Mouse (Mus musculus) NIH3T3 (cell line): ENCODE measurements around the gene Tcf15.

Source experiments
- DNase-seq: peaks from one replicate; pipeline ENCODE4 v3.0.0-alpha.2; 2012; ENCODE audit warnings: low read depth

Gene Tcf15

DNA sequence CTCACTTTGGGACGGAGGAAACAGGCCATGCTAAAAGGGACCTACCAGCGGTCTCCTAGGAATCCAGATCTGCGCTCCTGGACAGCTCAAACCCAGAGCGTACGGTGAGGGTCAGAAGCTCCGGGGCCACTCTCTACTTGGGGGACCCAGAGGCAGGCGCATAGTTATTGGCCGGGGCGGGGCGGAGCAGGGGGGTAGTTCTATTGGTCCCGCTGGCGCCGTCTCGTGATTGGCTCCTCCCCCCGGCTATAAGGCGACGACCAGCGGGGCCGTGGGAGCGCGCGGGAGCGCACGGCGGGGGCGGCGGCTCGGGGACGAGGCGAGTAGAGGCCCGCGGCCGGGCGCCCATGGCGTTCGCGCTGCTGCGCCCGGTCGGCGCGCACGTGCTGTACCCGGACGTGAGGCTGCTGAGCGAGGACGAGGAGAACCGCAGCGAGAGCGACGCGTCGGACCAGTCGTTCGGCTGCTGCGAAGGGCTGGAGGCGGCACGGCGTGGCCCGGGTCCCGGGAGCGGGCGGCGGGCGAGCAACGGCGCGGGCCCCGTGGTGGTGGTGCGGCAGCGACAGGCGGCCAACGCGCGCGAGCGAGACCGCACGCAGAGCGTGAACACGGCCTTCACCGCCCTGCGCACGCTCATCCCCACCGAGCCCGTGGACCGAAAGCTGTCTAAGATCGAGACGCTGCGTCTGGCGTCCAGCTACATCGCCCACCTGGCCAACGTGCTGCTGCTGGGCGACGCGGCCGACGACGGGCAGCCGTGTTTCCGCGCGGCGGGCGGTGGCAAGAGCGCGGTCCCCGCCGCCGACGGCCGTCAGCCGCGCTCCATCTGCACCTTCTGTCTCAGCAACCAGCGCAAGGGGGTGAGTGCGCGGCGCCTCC is at the start of gene Tcf15:
Gene Tcf15, plus strand, starts transcription at position 283 of the 879 bp plus-strand sequence.
- DNase-seq: no peak

DNA sequence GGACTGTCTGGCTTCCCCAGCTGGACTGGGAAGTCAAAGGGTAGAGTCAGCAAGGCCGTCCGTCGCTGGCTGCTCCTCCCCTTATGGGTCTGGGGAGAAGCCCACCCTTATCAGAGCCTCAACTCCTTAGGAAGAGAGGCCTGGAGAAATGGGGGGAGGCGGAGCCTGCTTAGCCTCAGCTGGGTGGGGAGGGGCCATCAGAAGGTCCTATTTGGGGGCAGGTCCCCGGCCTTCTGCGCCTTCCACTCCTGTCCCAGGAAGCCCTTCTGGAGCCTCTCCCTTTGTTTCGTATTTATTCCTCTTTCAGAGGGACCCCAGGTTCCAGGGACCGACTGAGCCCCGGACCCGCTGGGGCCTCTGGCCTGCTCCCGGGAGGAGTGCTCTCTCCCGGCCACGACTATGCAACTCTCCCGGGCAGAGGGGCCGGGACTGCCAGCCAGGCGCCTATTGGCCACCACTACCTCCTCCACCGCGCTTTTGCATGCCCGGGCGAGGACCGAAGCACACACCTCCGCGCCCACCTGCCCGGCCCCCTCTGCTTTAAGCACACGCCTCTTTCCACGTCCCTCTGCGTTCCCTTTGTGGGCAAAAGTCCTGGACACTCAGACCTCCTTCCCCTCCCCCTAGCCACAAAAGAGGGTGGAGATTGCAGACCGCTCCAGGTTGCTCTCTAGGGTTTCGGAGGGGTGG is 48.4 kb upstream of the Tcf15 start:
- no peak for DNase-seq

DNA sequence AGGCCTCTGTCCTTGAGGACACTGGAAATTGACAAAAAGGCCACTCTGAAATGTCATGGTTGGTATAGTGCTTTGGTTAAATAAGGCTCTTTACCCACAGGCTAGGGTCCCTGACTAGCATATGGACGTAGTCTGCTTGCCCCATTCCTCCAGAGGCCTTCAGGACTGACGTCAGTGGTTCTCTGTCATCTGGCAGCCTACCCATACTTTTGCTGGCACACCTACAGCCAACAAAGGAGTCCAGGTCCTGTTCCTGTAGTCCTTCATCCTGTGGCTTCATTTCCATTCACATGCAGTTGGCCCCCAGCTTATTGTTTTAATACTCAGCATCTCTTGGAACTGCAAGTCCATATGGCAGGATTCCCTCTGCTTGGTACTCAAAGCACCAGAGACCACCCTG is 46.4 kb upstream of the Tcf15 start:
- DNase-seq: no peak

DNA sequence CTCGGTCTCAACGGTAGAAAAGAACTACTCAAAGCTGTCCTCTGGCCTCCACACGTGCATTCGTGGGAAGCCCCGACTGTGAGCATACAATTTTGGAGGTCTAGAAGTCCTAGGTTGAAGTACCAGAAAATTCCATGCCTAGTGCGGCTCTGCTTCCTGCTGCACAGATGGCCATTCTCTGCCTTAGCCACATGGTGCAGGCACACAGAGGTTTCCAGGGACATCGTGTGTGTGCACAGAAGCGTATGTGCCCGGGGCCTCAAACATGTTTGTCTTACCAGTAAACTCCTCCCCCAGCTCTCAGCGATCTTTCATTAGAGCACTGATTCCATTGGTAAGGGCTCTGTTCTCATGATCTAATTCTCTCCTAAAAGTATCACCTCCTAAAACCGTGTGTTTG is 45.4 kb upstream of the Tcf15 start:
- DNase-seq: no peak

DNA sequence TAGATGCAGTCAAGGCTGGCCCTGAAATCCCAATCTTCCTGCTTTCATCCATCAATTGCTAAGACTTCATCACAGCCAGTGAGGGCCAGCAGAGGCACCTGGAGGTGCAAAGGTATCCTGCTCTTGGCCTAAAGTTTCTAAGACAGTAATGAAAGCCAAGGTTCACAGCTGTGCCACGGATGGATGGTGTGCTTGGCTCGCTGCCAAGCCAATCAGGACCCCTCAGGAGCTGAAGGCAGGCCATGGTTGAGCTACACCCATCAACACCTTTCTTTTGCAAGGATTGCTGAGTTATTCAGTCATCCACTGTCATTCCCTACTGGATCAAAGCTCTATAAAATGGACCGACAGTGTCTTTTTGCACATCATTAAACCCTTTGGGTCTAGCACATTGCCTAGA is 43.8 kb upstream of the Tcf15 start:
- no peak for DNase-seq

DNA sequence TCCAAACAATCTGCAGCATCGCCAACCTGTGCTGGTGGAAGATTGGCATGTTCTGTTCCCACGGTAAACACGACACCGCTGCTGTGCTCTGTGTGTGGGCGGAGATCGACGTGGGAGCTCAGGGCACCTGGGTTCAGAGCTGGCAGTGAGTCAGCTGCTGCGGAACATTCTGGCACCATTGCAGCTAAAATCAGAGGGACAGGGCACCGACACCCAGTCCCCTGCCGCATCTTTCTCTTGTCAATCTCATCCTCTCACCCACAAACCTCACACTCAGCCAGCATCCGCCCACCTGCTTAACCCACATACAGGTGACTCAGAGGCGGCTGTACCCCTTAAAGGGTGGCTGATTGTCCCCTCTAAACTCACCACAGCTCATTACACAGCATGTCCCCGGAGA is 41.6 kb upstream of the Tcf15 start:
- peak; percentile 13 for DNase-seq

DNA sequence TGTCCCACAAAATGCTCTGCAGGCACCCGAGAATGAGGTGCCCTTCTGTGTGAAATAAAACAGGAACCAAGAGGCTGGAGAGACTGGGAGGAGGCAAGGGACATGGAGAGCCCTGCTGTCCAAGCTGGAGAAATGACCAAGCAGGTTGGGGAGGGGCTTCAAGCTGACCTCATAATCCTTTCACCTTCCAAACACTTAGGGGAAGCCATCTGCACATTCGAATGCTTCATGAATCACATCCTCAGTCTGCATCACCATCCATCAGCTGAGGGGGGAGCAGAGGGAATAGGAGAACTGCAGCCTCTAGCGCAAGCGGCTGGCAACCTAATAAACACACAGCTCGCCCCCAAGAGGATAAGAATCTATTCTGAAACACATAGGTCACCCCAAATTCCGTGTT is 41.0 kb upstream of the Tcf15 start:
- peak; percentile 48 for DNase-seq

DNA sequence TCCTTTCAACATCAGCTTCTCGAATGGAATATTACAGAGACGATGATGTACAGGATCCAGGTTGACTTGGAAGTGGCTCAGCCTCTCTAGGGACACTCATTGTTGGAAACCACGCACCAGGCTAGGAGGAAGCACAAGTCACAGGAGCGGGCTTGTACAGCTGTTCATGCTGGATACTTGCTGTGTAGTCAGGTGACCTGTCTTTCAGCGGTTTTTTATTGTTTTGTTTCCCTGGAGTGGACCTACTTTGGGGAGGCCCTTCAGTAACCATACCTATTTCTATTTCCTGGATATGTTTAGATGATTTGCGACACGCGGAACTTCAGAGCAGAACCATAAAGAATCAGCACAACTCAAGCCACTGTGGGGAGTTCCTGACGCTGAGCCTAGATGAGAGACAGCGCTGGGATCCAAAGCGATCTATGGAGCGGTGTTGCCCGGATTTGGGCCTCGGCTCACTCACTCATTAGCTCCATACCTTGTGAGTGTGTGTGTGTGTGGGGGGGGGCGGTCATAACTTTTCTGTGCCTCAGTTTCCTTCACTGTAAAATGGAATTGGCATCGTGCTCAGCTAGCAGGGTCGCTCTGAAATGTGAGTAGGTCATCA is 38.5 kb upstream of the Tcf15 start:
- DNase-seq: peak; percentile 18

DNA sequence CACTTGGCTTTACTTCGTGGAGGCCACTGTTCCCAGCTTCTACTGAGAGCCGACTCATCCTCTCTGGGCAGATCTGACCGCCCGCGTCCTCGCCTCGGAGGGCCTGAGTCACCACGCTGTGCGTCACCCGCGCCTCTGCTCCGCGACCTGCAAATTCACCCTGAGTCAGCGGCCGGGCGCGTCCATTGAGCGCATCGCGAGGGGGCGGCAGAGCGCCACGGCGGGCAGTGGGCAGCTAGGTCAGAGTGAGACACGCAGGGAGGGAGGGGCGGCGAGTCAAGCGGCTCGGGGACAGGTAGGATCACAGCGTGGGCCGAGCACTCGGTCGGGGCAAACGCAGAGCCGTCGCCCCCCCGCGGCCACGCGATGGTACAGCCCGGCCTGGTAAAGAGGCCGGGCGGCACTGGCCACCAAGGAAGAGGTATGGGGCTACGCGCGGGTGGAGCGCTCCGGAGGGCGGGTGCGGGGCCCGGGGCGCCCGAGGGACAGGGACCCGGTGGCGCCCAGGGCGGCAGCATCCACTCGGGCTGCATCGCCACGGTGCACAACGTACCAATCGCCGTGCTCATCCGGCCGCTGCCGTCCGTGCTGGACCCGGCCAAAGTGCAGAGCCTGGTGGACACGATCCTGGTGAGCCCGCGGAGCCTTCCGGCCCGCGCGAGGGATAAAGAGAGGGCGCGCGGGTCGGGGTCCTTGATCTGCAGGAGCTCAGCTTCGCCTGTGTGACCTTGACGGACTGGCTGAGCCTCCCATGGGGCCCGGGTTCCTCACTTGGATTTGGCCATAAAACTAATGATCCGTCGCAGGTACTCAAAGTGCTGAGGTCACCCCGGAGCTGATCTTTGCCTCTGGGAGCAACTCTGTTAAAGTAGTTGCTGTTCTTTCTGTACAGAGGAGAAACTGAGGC is 37.8 kb upstream of the Tcf15 start, which contains the start of gene Srxn1:
Gene Srxn1, plus strand, starts transcription at position 199 of the 907 bp plus-strand sequence.
- peak; percentile 97 for DNase-seq

DNA sequence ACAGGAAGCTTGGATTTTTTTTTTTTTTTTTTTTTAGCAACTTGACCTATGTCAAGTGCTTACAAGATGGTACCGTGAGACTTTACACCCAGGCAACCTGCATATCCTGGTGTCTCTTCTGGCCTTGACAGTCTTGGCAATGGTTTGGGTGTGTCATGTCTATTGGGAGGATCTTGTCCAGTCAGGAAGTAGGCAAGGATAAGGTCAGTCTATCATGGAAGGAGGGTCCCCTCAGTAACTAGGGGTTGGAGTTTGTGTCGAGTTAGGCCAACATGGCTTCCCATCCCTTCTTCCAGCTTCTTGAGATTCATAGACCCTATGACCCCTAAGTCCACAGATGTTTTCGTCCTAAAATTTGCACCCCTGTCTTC is 37.2 kb upstream of the Tcf15 start:
- DNase-seq: peak; percentile 35

DNA sequence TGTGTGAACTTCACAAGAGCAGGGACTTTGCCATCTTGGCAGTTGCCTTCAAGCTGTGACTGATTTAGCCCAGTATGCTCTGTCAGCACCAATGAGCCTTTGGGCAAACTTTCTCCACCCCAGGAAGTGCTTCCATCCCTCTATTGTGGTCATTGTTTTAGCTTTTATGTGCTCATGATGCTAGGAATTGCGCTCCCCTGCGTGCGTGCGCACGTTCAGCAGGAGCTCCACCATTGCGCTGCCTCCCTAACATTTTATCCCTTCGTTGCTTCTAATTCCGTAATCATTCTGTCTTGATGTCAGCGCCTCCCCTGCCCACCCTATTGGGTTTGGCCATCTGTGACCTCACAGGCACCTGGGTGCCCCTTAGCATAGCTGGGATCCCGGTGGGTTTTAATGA is 36.8 kb upstream of the Tcf15 start:
- peak; percentile 24 for DNase-seq

DNA sequence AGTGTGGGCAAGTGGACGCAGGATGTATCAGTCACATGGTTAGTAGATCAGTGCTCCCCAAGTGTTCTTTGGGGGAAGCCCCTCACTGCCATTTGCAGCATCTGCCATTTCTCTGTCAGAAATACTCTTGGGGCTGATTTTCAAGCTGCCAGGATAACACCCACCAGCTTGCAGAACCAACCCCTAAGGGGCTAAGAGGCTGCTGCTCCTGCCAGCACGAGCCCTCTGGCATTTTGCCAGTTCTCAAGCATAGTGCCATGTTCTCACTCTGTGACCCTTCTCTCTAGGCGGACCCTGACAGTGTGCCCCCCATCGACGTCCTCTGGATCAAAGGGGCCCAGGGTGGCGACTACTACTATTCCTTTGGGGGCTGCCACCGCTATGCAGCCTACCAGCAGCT is 34.7 kb upstream of the Tcf15 start:
- DNase-seq: no peak

DNA sequence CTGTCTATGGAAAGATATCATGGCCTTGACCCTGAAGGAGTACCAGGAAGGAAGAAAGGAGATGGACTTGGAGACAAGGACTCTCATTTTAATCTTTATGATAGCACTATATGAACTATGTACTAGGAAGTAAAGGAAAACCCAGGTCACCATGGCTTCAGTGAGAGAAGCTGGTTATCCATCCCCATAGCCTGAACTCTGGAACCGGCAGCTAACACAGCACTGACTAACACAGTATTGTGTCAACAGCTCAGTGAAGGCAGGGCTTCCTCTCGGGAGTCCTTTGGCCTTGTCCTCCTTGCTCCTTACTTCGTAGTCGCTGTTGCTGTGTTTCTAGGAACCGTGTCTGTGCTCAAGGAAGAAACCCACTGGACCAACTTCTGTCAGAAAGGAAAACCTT is 34.0 kb upstream of the Tcf15 start:
- DNase-seq: no peak

DNA sequence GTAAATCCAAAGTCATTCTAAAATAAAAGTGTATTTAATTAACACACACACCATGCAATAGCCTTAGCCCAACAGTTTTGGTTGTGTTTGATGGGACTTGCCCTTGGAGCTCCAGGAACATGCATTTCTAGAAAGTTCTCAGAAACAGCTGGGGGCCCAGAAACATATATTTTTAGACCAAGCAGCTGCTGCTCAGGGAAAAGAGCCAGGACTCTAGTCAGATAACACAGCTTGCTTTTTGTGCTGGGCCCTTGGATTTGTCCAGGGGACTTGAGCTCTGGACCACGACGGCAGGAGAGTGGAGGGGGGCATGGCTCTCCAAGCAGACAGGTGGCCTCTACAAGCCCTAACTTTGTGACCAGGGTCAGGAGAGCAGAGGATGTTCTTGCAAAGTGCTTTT is 32.0 kb upstream of the Tcf15 start:
- peak; percentile 25 for DNase-seq

DNA sequence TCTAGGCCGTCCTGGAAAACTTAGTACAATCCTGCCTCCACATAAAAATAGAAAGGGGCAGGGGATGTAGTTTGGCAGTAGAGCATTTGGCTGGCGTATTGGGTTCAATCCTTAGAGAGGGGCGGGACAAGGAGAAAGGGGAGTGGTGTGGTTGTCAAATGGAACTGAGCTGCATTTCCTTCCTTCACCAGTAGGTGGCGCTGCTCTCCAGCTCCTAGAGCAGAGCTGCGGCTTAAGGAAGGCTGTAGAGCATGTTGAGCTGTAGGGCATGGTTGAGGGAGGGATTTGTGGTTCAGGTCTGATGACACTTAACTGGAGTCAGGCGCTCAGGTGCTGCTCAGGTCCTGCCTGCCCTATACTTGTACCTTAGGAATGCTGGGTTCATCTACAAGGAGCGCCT is 31.4 kb upstream of the Tcf15 start:
- DNase-seq: peak; percentile 96

DNA sequence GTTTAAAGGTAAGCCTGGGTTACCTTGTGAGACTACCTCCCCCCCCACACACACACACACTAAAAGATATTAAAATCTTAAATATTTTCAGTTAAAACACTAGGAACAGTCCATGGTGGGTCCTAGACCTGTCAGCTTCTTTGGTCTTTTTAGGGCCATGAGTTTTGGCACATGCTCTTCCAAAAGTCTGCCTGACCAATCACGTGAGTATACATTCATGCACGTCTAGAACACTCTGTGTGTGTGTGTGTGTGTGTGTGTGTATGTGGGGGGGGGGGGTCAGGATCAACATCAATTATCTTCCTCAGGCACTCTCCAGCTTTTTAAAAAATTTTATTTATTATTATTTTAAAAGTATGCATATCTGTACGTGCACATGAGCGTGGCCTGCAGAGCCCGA is 30.9 kb upstream of the Tcf15 start:
- DNase-seq: no peak

DNA sequence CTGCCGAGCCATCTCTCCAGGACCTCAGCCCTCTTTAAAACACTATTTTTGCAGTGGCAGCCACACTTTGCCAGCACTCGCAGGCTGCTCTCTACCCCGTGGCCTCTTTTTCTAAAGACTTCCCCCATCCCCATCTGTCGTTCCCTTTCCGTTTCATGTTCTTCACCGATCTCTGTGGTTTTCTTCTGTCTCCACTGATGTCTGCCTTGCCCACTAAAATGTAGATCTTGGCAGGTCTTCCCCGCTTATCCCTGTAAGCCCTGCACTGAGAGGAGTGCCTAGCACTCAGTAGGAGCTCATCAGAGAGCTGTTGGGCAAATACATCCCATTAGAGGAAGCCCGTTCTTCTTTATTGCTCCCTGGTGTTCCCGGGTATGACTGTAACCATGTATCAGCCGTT is 30.4 kb upstream of the Tcf15 start:
- no peak for DNase-seq

DNA sequence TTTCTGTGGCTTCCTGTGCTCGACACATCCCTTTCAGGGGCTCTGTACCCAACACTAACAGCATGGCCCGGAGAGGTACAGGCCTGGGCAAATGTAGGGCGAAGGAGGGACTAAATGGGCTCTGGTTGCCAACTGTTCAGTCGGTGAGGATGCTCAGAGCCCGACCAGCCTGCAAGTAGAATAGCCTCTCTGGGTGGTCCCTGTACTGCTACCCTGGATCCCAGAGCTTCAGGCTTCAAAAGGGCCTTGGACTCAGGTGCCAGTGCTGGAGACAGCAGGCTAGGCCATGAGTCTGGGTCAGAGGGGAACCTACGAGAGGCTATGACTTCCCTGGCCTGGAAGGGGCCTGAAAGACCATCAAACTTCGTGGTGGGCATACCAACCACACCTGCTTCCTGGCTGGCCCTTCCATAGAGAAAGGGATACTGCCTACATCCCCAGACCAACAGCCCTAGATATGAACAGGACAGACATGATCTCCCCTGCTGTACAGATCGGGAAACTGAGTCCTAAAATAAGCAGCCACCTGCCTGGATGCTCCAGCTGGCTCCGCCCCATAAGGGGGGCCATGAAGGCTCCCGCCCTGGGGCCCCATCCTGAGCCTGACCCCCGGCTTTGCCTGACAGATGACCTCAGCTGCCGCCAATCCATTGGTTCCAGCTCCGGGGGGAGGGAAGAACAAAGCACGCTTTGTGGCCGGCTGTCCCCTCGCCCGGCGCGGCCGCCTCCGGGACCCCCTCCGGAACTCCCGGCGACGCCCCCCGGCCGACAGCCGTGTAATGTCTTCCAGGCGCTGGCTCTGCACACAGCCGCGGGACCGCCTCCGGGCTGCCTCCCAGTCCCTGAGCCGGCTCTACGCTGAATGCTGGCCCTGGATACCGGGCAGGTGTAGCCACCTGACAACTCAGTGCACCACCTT is 29.0 kb upstream of the Tcf15 start:
- no peak for DNase-seq

DNA sequence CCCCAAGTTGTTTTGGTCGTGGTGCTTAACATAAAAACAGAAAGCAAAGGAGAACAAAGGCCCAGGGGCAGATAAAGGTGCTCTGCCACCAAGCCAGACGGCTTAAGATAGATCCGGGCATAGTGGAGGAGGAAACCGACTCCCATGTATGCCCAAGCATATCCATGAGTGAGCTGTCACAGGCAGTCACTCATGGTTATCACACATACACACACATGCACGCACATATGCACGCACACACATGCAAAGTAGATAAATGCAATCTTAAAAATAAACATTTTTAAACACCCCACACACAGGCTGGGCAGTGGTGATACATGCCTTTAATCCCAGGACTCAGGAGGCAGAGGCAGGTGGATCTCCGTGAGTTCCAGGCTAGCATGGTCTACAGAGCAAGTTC is 25.7 kb upstream of the Tcf15 start:
- no peak for DNase-seq

DNA sequence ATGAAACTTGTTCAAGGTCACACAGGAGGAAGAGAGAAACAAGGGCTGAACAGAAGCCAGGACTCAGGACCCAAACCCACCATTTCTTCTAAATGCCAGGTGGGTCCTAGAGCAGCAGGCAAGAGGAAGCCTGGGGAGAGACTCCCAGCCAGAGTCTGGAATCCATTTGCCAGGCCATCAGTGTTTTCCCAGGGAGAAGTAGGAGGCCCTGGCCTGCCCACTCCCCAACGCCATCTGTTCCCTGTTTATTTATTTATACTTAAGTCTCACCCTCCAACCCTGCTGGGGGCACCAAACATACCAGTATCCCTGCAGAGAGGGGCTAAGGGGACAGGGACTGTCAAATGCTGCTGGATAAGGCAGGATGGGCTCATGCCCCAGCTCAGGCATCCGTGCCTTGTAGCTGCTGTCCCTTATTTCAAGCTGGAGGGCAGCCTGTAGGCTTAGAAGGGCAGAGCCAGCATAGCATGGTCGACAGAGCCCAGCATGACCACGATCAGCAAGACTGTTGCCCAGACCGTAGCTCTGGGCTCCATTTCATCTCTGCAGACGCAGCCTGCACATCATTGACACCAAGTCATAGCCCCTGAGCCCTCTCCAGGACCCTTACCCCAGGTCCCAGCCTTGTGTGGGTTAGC is 24.0 kb upstream of the Tcf15 start:
- DNase-seq: no peak
